10 mouse cellular contexts compared by ENCODE assay signal in genomic region chr13:62926479-62926878, GRCm38 (mm10). TPM values are rescaled to one million over a fixed set of nuclear protein-coding genes. Genes with fewer than 3 reads are reported as not detected.
A peak's percentile ranks its signal among the peaks of the same experiment; 100 is the strongest.
DNase-seq lines count a peak whose midpoint lies in the region; ATAC-seq and TF ChIP-seq lines count a peak whose summit lies in the region.
"Had no signal": no experiment of that assay in that cellular context is flagged by ENCODE, and none has a peak within 500 bp of the region (broad histone marks: within the 10 kb centered on the region; RNA-seq: fewer than 3 reads in every experiment).

No protein-coding gene starts in this region.

- POLR2A ChIA-PET in Patski (lab: Charles Lee), result interaction anchor here (0.6 to 1.3 kb wide), 3 partner anchors 400 to 417 kb away, joined by 3 to 8 read pairs (median 4); no protein-coding TSS in a partner anchor

- CTCF ChIA-PET in Patski (lab: Charles Lee), result interaction anchor here (0.6 to 4.1 kb wide), 20 partner anchors 12 to 448 kb away, joined by 3 to 54 read pairs (median 4); no protein-coding TSS in a partner anchor

- H3K9ac ChIP-seq in kidney, embryonic 15.5 days, result no peak overlapping the region
- no peak overlapping the region for H3K9ac ChIP-seq in hindbrain, embryonic 14.5 days
- no peak overlapping the region for H3K9ac ChIP-seq in midbrain, embryonic 15.5 days
- H3K9ac ChIP-seq: embryonic facial prominence, embryonic 12.5 days; midbrain, embryonic 12.5 days had no signal

- H3K27me3 ChIP-seq in kidney, embryonic 15.5 days, result no peaks in the 10 kb centered on the region
- no peaks in the 10 kb centered on the region for H3K27me3 ChIP-seq in Patski
- no peaks in the 10 kb centered on the region for H3K27me3 ChIP-seq in hindbrain, embryonic 14.5 days (ENCODE audit: control insufficient read depth, insufficient read depth, low read length)
- no peaks in the 10 kb centered on the region for H3K27me3 ChIP-seq in midbrain, embryonic 15.5 days (replicated peaks)
- H3K27me3 ChIP-seq: embryonic facial prominence, embryonic 12.5 days; midbrain, embryonic 12.5 days had no signal

- no peaks in the 10 kb centered on the region for H3K36me3 ChIP-seq in kidney, embryonic 15.5 days
- no peaks in the 10 kb centered on the region for H3K36me3 ChIP-seq in hindbrain, embryonic 14.5 days (replicated peaks; ENCODE audit: control insufficient read depth, insufficient read depth)
- H3K36me3 ChIP-seq in midbrain, embryonic 15.5 days (replicated peaks), result no peaks in the 10 kb centered on the region
- H3K36me3 ChIP-seq: embryonic facial prominence, embryonic 12.5 days; midbrain, embryonic 12.5 days had no signal

- intact Hi-C loops in left cerebral cortex, postnatal 25 days (cut with DNase I), result loop anchor here (1.0 kb wide), 1 partner anchor 407 kb away; no protein-coding TSS in a partner anchor

- in situ Hi-C loops in Patski (cut with MboI; ENCODE audit: low pct_unique_long_range_greater_than_20kb), result loop anchor here (5.0 kb wide), 2 partner anchors 121 to 406 kb away; no protein-coding TSS in a partner anchor

- H3K4me2 ChIP-seq in kidney, embryonic 15.5 days, result no peak overlapping the region
- H3K4me2 ChIP-seq in hindbrain, embryonic 14.5 days (replicated peaks), result no peak overlapping the region
- no peak overlapping the region for H3K4me2 ChIP-seq in midbrain, embryonic 15.5 days
- H3K4me2 ChIP-seq: embryonic facial prominence, embryonic 12.5 days; midbrain, embryonic 12.5 days had no signal

- H3K4me1 ChIP-seq in kidney, embryonic 15.5 days, result peaks cover 13% of the 10 kb centered on the region
- H3K4me1 ChIP-seq in hindbrain, embryonic 14.5 days (replicated peaks; ENCODE audit: control insufficient read depth, insufficient read depth, low read length), result no peaks in the 10 kb centered on the region
- H3K4me1 ChIP-seq in midbrain, embryonic 15.5 days, result no peaks in the 10 kb centered on the region
- H3K4me1 ChIP-seq: midbrain, embryonic 12.5 days had no signal

- peak; percentile 84 for TF ChIP-seq CTCF in Patski (IDR thresholded peaks at IDR 0.05)

- H3K9me3 ChIP-seq in kidney, embryonic 15.5 days (replicated peaks), result no peaks in the 10 kb centered on the region; the same call in 1 of the 2 replicates
- H3K9me3 ChIP-seq in hindbrain, embryonic 14.5 days (ENCODE audit: control insufficient read depth, low read length), result no peaks in the 10 kb centered on the region
- H3K9me3 ChIP-seq in midbrain, embryonic 15.5 days, result no peaks in the 10 kb centered on the region
- H3K9me3 ChIP-seq: embryonic facial prominence, embryonic 12.5 days; midbrain, embryonic 12.5 days had no signal

- H3K4me3 ChIP-seq in kidney, embryonic 15.5 days (replicated peaks), result no peak overlapping the region
- H3K4me3 ChIP-seq in hindbrain, embryonic 14.5 days (replicated peaks; ENCODE audit: low read length), result no peak overlapping the region
- H3K4me3 ChIP-seq in midbrain, embryonic 15.5 days, result no peak overlapping the region
- H3K4me3 ChIP-seq: embryonic facial prominence, embryonic 12.5 days; midbrain, embryonic 12.5 days had no signal

- ATAC-seq in kidney, embryonic 15.5 days (replicated peaks; ENCODE audit: low FRiP score), result no peak; the same call in 1 of the 2 replicates
- peak; percentile 69 for ATAC-seq in Patski
- ATAC-seq in hindbrain, embryonic 14.5 days (ENCODE audit: low FRiP score), result 0 out of 2 replicates have a peak, but pooled peaks have one; percentile 43
- 0 out of 2 replicates have a peak, but pooled peaks have one; percentile 45 for ATAC-seq in midbrain, embryonic 15.5 days (replicated peaks)

- no peak overlapping the region for H3K27ac ChIP-seq in kidney, embryonic 15.5 days
- no peak overlapping the region for H3K27ac ChIP-seq in hindbrain, embryonic 14.5 days
- no peak overlapping the region for H3K27ac ChIP-seq in midbrain, embryonic 15.5 days
- H3K27ac ChIP-seq: embryonic facial prominence, embryonic 12.5 days; midbrain, embryonic 12.5 days had no signal

- peak; percentile 56 for DNase-seq in kidney, adult 11 months
- peak; percentile 22 for DNase-seq in Patski (ENCODE audit: low read depth, low spot score)
- DNase-seq in cerebellum, postnatal 36 days, result peak; percentile 16 to 20
- peak; percentile 47 for DNase-seq in hindbrain, embryonic 14.5 days (ENCODE audit: low spot score)
- peak; percentile 46 to 70 for DNase-seq in left cerebral cortex, postnatal 25 days (ENCODE audit: low spot score in 2 of 2)
- peak; percentile 35 to 71 for DNase-seq in urinary bladder, postnatal 4 days (ENCODE audit: low spot score in 2 of 2)

- 46% methylated on average over 1 of the region's 1 CpGs for whole genome bisulfite sequencing in kidney, embryonic 15.5 days
- 86% methylated on average over 1 of the region's 1 CpGs for WGBS in hindbrain, embryonic 14.5 days
- WGBS in midbrain, embryonic 15.5 days, result 63% methylated on average over 1 of the region's 1 CpGs

RNA-seq across cellular contexts. Expression of gene 2010111I01Rik, which starts 38.2 kb away (rescaled TPM):
- 128 TPM in 2 replicates for polyA plus RNA-seq in kidney, embryonic 15.5 days (2015; fragmentation: Nextera tagmentation; extraction: Ambion mirVana)
- 98.5 TPM for polyA plus RNA-seq in Patski (2021)
- 29.6 and 32.6 TPM in 2 replicates for polyA plus RNA-seq in hindbrain, embryonic 14.5 days (2014; fragmentation: Nextera tagmentation; extraction: Ambion mirVana)
- total RNA-seq in left cerebral cortex, postnatal 25 days (2021), result 100 to 1,000 TPM in 1 of 2 experiments, 10 to 100 TPM in 1; 93.6 to 105 TPM
- polyA plus RNA-seq in midbrain, embryonic 15.5 days (2015; fragmentation: Nextera tagmentation; extraction: Ambion mirVana), result 24.0 and 29.0 TPM in 2 replicates

RNA-seq across cellular contexts. Expression of gene Fbp1, which starts 38.4 kb away (rescaled TPM):
- 42.4 and 48.6 TPM in 2 replicates for polyA plus RNA-seq in kidney, embryonic 15.5 days (2015; fragmentation: Nextera tagmentation; extraction: Ambion mirVana)
- polyA plus RNA-seq in Patski (2021), result not detected
- 0.60 and 0.76 TPM in 2 replicates for polyA plus RNA-seq in hindbrain, embryonic 14.5 days (2014; fragmentation: Nextera tagmentation; extraction: Ambion mirVana)
- under 1 TPM; 0.23 to 0.44 TPM for total RNA-seq in left cerebral cortex, postnatal 25 days (2021)
- 0.30 and 0.61 TPM in 2 replicates for polyA plus RNA-seq in midbrain, embryonic 15.5 days (2015; fragmentation: Nextera tagmentation; extraction: Ambion mirVana)
- polyA plus RNA-seq: midbrain, embryonic 12.5 days had no signal

Comparison
In these comparisons a context has a peak if more than half of its experiments do, and no peak if none do; other contexts are left out.
1. RNA of gene Fbp1, which starts 38.4 kb away (polyA plus RNA-seq): 42.4 to 48.6 TPM in kidney, embryonic 15.5 days; 0.60 to 0.76 TPM in hindbrain, embryonic 14.5 days, 0.30 to 0.61 TPM in midbrain, embryonic 15.5 days and not detected in Patski (single experiment); every median in the first group is over 10 times any median in the second.
2. Peak in every context shown above with its lines, with median percentiles within 50 percentile points of each other: DNase-seq.